Mouse (Mus musculus): Measurements from ENCODE around the gene Eri2.

Gene Eri2

GRCm38 (mm10) chr7:119793586-119794250 lies at the start of gene Eri2, which contains the start of gene Rexo5:
TSS of gene Eri2 (minus strand) at chr7:119794058.
TSS of gene Rexo5 (plus strand) at chr7:119794006.
- in situ Hi-C loops (cut with MboI), result no loop called here

GRCm38 (mm10) chr7:119841820-119842449 lies 48.1 kb upstream of the Eri2 start:
- in situ Hi-C loops (cut with MboI), result no loop called here

- in situ Hi-C loops (cut with MboI), result no loop called here
Measured at GRCm38 (mm10) chr7:119835996-119836777, 42.3 kb upstream of the Eri2 start.

GRCm38 (mm10) chr7:119835371-119835770 lies 41.5 kb upstream of the Eri2 start:
- in situ Hi-C loops (cut with MboI), result no loop called here

- in situ Hi-C loops (cut with MboI), result no loop called here
Measured at GRCm38 (mm10) chr7:119808723-119809122, 14.9 kb upstream of the Eri2 start.

- in situ Hi-C loops (cut with MboI), result no loop called here
Measured at GRCm38 (mm10) chr7:119807396-119807795, 13.5 kb upstream of the Eri2 start.

- in situ Hi-C loops (cut with MboI), result no loop called here
Measured at GRCm38 (mm10) chr7:119800991-119801390, 7.1 kb upstream of the Eri2 start.

- in situ Hi-C loops (cut with MboI), result no loop called here
Measured at GRCm38 (mm10) chr7:119800488-119800887, 6.6 kb upstream of the Eri2 start.

- in situ Hi-C loops (cut with MboI), result no loop called here
Measured at GRCm38 (mm10) chr7:119795311-119795710, 1.5 kb upstream of the Eri2 start.

- in situ Hi-C loops (cut with MboI), result no loop called here
Measured at GRCm38 (mm10) chr7:119794251-119794638, 387 bp upstream of the Eri2 start.

- in situ Hi-C loops (cut with MboI), result no loop called here
Measured at GRCm38 (mm10) chr7:119789024-119789423, 4.8 kb downstream of the Eri2 start.

GRCm38 (mm10) chr7:119784908-119785307 lies 8.9 kb downstream of the Eri2 start:
- in situ Hi-C loops (cut with MboI), result no loop called here

- in situ Hi-C loops (cut with MboI), result no loop called here
Measured at GRCm38 (mm10) chr7:119783453-119783852, 10.4 kb downstream of the Eri2 start.

GRCm38 (mm10) chr7:119769895-119770294 lies 24.0 kb downstream of the Eri2 start:
- in situ Hi-C loops (cut with MboI), result no loop called here

- in situ Hi-C loops (cut with MboI), result no loop called here
Measured at GRCm38 (mm10) chr7:119766996-119767395, 26.9 kb downstream of the Eri2 start.

- in situ Hi-C loops (cut with MboI), result no loop called here
Measured at GRCm38 (mm10) chr7:119764377-119764776, 29.5 kb downstream of the Eri2 start.

GRCm38 (mm10) chr7:119762166-119762697 lies 31.6 kb downstream of the Eri2 start:
- in situ Hi-C loops (cut with MboI), result no loop called here

- in situ Hi-C loops (cut with MboI), result no loop called here
Measured at GRCm38 (mm10) chr7:119760527-119760951, 33.3 kb downstream of the Eri2 start, which contains the start of gene Acsm3. TSS of gene Acsm3 (plus strand) at chr7:119760923.

GRCm38 (mm10) chr7:119753696-119754095 lies 40.2 kb downstream of the Eri2 start:
- in situ Hi-C loops (cut with MboI), result no loop called here

GRCm38 (mm10) chr7:119749942-119750341 lies 43.9 kb downstream of the Eri2 start:
- in situ Hi-C loops (cut with MboI), result no loop called here

GRCm38 (mm10) chr7:119748761-119749160 lies 45.1 kb downstream of the Eri2 start:
- in situ Hi-C loops (cut with MboI), result no loop called here

- in situ Hi-C loops (cut with MboI), result no loop called here
Measured at GRCm38 (mm10) chr7:119745869-119746268, 48.0 kb downstream of the Eri2 start.

All from mature B cell (primary cell).